Mouse (Mus musculus): ENCODE measurements around the gene Gm49486. TPM values are rescaled to one million over a fixed set of nuclear protein-coding genes. Genes with fewer than 3 reads are reported as not detected.
"Not testable (repeated sequence)": the region's sequence is repeated elsewhere in the genome, so short reads cannot be mapped to it uniquely, and the experiment has no call there.

Gm49486 gene
- polyA plus RNA-seq, 1 experiment from 2014 or later = 0.61 TPM

DNA sequence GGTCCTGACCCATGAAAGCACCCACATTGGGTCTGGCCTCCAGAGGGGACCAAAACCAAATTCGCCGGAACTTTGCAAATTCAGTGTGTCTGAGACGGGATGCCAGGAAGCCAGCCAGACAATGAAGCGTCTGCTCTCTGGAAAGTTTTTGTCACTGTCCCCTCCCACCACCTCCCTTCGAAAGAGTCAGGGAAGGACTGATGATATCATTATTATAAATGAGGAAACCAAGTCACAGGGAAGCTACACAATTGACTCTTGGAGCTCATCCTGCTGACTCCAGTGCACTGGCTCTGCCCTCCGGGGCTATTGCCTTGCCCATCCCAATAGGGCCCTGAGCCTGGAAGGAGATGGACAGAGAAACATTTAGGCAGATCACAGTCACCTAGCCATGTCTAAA, 15.6 kb upstream of the Gm49486 start:
- no peaks in the 10 kb centered on the region for H3K9me3 ChIP-seq (ENCODE audit: control insufficient read depth, low read length)
- H3K27ac ChIP-seq (ENCODE audit: low read depth, low read length) = no peak overlapping the region
- H3K4me3 ChIP-seq (ENCODE audit: low read length) = no peak overlapping the region
- no peak overlapping the region for H3K9ac ChIP-seq (ENCODE audit: low read depth, low read length)
- 83% methylated on average over 6 of the region's 6 CpGs for WGBS
- no peaks in the 10 kb centered on the region for H3K27me3 ChIP-seq (ENCODE audit: control insufficient read depth, insufficient read depth, low read length)
- no peak overlapping the region for H3K4me2 ChIP-seq (replicated peaks; ENCODE audit: low read depth, low read length)
- no peaks in the 10 kb centered on the region for H3K36me3 ChIP-seq (ENCODE audit: control insufficient read depth, insufficient read depth, low read length)
- no peak for ATAC-seq (ENCODE audit: low FRiP score, low TSS enrichment)
- H3K4me1 ChIP-seq (ENCODE audit: control insufficient read depth, insufficient read depth, low read length) = 0 out of 2 replicates have a peak, but pooled peaks cover 4% of the 10 kb centered on the region

DNA sequence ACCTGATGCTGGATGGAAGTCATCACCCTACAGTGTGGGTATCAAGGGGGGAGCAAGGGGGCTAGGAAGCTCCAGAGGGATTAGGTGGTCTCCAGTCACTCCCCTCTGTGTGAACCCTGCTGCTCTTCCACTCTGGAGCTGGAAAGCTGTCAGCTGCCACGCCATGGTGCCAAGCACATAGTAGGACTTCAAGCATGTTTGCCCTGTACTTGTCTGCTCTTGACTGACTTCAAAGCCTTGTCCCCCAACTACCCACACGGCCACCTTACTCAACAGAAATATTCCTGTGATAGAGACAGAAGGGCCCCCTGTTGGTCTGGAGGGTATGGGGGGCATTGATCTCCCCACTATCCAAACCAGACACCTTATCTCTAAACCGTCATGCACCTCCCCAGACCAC, 13.0 kb upstream of the Gm49486 start:
- Histone ChIP-seq H3K4me1 (ENCODE audit: control insufficient read depth, insufficient read depth, low read length) (peaks cover 11% of the 10 kb centered on the region; the same call in 1 of the 2 replicates), H3K4me3 (ENCODE audit: low read length) (no peak overlapping the region), H3K9me3 (ENCODE audit: control insufficient read depth, low read length) (no peaks in the 10 kb centered on the region), H3K4me2 (replicated peaks; ENCODE audit: low read depth, low read length) (no peak overlapping the region), H3K36me3 (ENCODE audit: control insufficient read depth, insufficient read depth, low read length) (no peaks in the 10 kb centered on the region), H3K9ac (ENCODE audit: low read depth, low read length) (0 out of 2 replicates have a peak overlapping the region, but pooled peaks have one; percentile 7), H3K27ac (ENCODE audit: low read depth, low read length) (no peak overlapping the region), H3K27me3 (ENCODE audit: control insufficient read depth, insufficient read depth, low read length) (no peaks in the 10 kb centered on the region)
- WGBS = 63% methylated on average over 3 of the region's 3 CpGs
- ATAC-seq (ENCODE audit: low FRiP score, low TSS enrichment) = no peak

DNA sequence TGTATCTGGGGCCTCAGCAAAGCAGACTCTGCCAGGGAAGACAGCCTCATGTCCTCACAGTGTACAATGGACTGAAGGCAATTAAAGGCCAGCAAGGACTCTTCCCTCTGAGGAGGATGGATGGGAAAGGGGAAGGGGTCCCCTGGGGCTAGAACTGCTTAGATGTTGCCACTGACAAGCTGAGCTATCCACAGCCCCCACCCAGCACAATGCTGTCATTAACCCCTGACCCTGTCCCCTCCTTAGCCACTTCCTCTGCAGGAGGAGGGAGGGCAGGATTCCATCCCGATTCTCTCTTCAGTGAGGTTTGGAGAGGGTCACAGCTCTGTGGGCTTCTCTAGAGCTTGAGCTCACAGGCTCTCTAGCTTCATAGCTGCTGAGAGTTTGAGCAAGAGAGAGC, 9.6 kb upstream of the Gm49486 start:
- Histone ChIP-seq H3K4me2 (replicated peaks; ENCODE audit: low read depth, low read length) (no peak overlapping the region), H3K27ac (ENCODE audit: low read depth, low read length) (no peak overlapping the region), H3K9ac (ENCODE audit: low read depth, low read length) (no peak overlapping the region), H3K36me3 (ENCODE audit: control insufficient read depth, insufficient read depth, low read length) (no peaks in the 10 kb centered on the region), H3K4me1 (ENCODE audit: control insufficient read depth, insufficient read depth, low read length) (peaks cover 7% of the 10 kb centered on the region; the same call in 1 of the 2 replicates), H3K27me3 (ENCODE audit: control insufficient read depth, insufficient read depth, low read length) (no peaks in the 10 kb centered on the region), H3K4me3 (ENCODE audit: low read length) (no peak overlapping the region), H3K9me3 (ENCODE audit: control insufficient read depth, low read length) (no peaks in the 10 kb centered on the region)
- WGBS = 0% methylated on average over 1 of the region's 1 CpGs
- ATAC-seq (ENCODE audit: low FRiP score, low TSS enrichment) = peak; percentile 37; the same call in 1 of the 2 replicates

DNA sequence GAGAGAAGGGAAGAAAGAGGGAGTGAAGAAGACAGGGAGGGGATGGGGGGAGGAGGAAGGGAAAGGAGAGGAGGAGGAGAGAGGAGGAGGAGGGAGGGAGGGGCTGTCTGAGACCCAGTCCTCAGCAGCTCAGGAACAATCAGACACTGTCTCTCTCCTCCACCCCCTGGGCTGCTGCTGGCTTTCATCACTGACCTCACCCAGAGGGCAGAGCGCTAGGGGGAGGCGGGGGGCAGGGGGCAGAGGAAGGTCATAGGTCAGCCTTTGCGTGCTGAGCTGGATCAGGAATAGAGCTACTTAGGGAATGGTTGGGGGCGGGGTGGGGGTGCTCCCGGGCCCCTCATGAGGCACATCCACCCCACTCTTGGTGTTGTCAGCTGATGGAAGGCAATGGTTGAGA, 5.5 kb upstream of the Gm49486 start:
- 10% methylated on average over 5 of the region's 5 CpGs for WGBS
- Histone ChIP-seq H3K36me3 (ENCODE audit: control insufficient read depth, insufficient read depth, low read length) (no peaks in the 10 kb centered on the region), H3K27ac (ENCODE audit: low read depth, low read length) (no peak overlapping the region), H3K9me3 (ENCODE audit: control insufficient read depth, low read length) (no peaks in the 10 kb centered on the region), H3K9ac (ENCODE audit: low read depth, low read length) (no peak overlapping the region), H3K4me2 (replicated peaks; ENCODE audit: low read depth, low read length) (no peak overlapping the region), H3K4me3 (ENCODE audit: low read length) (no peak overlapping the region), H3K27me3 (ENCODE audit: control insufficient read depth, insufficient read depth, low read length) (no peaks in the 10 kb centered on the region), H3K4me1 (ENCODE audit: control insufficient read depth, insufficient read depth, low read length) (peaks cover 7% of the 10 kb centered on the region; the same call in 1 of the 2 replicates)
- ATAC-seq (ENCODE audit: low FRiP score, low TSS enrichment) = peak; percentile 30; the same call in 1 of the 2 replicates

DNA sequence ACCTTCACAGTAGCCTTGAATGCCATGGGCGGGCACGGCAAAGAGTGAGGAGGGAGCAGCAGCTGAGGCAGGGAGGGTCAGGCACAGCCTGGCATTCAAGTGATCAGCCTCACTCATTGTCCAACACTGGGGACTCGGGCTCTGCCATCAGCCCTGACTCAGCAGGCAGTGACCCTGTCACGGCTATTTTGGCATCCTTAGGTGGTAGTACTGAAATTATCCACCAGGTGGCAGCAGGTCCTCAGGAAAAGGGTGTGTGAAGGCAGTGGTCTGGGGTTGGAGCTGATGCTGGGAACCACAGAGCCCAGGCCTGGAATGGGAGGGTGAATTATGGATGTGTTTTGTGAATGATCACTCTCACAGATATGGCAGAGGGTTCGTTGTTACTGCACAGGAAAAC, 4.5 kb upstream of the Gm49486 start:
- Histone ChIP-seq H3K4me2 (replicated peaks; ENCODE audit: low read depth, low read length) (no peak overlapping the region), H3K27me3 (ENCODE audit: control insufficient read depth, insufficient read depth, low read length) (no peaks in the 10 kb centered on the region), H3K36me3 (ENCODE audit: control insufficient read depth, insufficient read depth, low read length) (no peaks in the 10 kb centered on the region), H3K9me3 (ENCODE audit: control insufficient read depth, low read length) (no peaks in the 10 kb centered on the region), H3K4me1 (ENCODE audit: control insufficient read depth, insufficient read depth, low read length) (peaks cover 3% of the 10 kb centered on the region; the same call in 1 of the 2 replicates), H3K9ac (ENCODE audit: low read depth, low read length) (no peak overlapping the region), H3K4me3 (ENCODE audit: low read length) (no peak overlapping the region), H3K27ac (ENCODE audit: low read depth, low read length) (no peak overlapping the region)
- ATAC-seq (ENCODE audit: low FRiP score, low TSS enrichment) = peak; percentile 42; the same call in 1 of the 2 replicates
- 16% methylated on average over 5 of the region's 5 CpGs for WGBS

DNA sequence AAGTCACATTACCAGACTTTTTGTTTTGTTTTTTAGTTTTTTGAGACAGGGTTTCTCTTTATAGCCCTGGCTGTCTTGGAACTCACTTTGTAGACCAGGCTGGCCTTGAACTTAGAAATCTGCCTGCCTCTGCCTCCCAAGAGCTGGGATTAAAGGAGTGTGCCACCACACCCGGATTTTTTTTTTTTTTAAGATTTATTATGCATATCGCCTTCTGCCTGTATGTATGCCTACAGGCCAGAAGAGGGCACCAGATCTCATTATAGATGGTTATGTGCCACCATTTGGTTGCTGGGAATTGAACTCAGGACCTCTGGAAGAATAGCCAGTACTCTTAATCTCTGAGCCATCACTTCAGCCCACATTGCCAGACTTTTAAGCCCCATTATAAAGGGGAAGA, 3.4 kb upstream of the Gm49486 start:
- not testable (repeated sequence) for H3K9ac ChIP-seq (ENCODE audit: low read depth, low read length); ATAC-seq (ENCODE audit: low FRiP score, low TSS enrichment); H3K4me2 ChIP-seq (replicated peaks; ENCODE audit: low read depth, low read length); H3K27ac ChIP-seq (ENCODE audit: low read depth, low read length); H3K4me3 ChIP-seq (ENCODE audit: low read length); H3K4me1 ChIP-seq (ENCODE audit: control insufficient read depth, insufficient read depth, low read length); H3K9me3 ChIP-seq (ENCODE audit: control insufficient read depth, low read length); H3K27me3 ChIP-seq (ENCODE audit: control insufficient read depth, insufficient read depth, low read length); H3K36me3 ChIP-seq (ENCODE audit: control insufficient read depth, insufficient read depth, low read length)
- 52% methylated on average over 2 of the region's 2 CpGs for WGBS

DNA sequence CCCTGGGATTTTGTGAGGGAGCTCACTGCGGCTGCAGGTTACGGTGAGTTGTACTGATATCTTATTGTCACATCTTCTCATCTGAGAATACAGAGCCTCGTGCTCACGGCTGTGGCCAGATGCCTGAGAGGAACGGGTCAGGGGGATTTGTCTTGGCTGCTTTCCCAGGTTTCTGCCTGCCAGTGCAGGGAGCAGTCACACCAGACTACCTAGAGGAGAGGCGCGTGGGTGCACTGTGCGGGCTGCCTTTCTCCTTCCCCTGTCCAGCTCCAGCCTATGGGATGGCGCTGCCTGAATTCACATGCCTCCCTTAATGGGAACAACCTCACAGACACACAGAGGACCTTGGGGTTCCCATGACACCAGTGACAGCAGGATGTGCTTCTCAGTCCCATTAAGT, 6.1 kb downstream of the Gm49486 start:
- Histone ChIP-seq H3K27ac (ENCODE audit: low read depth, low read length) (no peak overlapping the region), H3K4me2 (replicated peaks; ENCODE audit: low read depth, low read length) (no peak overlapping the region), H3K36me3 (ENCODE audit: control insufficient read depth, insufficient read depth, low read length) (peaks cover 66% of the 10 kb centered on the region), H3K9me3 (ENCODE audit: control insufficient read depth, low read length) (no peaks in the 10 kb centered on the region), H3K4me3 (ENCODE audit: low read length) (no peak overlapping the region), H3K9ac (ENCODE audit: low read depth, low read length) (no peak overlapping the region), H3K27me3 (ENCODE audit: control insufficient read depth, insufficient read depth, low read length) (no peaks in the 10 kb centered on the region), H3K4me1 (ENCODE audit: control insufficient read depth, insufficient read depth, low read length) (no peaks in the 10 kb centered on the region)
- ATAC-seq (ENCODE audit: low FRiP score, low TSS enrichment) = no peak
- WGBS = 83% methylated on average over 9 of the region's 9 CpGs

DNA sequence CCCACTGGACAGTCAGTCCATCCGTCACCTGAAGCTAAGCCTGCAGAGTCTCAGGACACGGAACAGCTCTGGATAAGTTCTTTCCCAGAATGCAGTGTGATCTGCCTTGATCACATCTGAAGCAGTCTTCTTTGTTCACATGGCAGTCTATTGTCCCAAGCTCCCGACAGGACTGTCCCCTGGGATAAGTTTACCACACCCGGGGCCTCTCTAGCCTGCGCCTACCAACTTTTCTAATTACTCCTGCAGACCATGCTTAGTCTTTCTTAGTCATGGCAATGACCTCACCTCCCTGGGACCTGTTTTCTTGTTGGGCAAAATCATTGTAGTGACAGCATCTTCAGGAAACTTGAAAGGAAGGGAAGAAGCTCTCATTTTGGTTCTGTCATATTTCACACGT, 8.8 kb downstream of the Gm49486 start:
- H3K4me2 ChIP-seq (replicated peaks; ENCODE audit: low read depth, low read length) = no peak overlapping the region
- no peaks in the 10 kb centered on the region for H3K4me1 ChIP-seq (ENCODE audit: control insufficient read depth, insufficient read depth, low read length)
- no peak overlapping the region for H3K4me3 ChIP-seq (ENCODE audit: low read length)
- H3K27ac ChIP-seq (ENCODE audit: low read depth, low read length) = no peak overlapping the region
- peaks cover 67% of the 10 kb centered on the region for H3K36me3 ChIP-seq (ENCODE audit: control insufficient read depth, insufficient read depth, low read length)
- H3K9ac ChIP-seq (ENCODE audit: low read depth, low read length) = no peak overlapping the region
- 81% methylated on average over 6 of the region's 6 CpGs for WGBS
- no peak for ATAC-seq (ENCODE audit: low FRiP score, low TSS enrichment)
- no peaks in the 10 kb centered on the region for H3K9me3 ChIP-seq (ENCODE audit: control insufficient read depth, low read length)
- no peaks in the 10 kb centered on the region for H3K27me3 ChIP-seq (ENCODE audit: control insufficient read depth, insufficient read depth, low read length)

DNA sequence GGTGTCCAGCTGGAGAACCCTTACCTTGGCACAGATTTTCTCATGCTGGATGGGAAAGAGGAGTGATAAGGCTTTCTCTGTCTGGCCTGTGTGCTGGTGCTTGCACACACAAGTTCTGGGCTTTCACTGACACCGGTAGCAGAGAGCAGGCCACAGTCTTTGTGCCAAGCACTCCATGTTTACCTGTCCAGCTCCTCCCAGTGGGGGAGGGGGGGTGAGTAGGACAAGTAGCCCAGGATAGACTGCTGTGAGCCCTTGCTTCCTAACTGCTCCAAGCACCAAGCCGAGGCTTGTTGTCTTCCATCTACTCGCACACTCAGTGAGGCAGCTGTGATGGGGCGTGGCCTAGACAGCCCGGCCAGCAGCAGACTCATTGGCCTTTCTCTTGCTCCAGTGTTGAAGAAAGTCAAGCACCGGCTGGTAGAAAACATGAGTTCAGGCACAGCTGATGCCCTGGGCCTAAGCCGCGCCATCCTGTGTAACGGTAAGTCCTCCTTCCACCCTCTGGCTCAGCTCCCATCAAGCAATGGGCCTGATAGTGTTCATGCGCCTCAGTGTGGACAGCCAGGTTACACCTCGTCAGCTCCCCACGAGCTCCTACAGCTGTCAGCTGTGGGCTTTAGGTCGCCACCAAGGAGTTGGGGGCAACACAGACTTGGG, 13.5 kb downstream of the Gm49486 start:
- H3K4me2 ChIP-seq (replicated peaks; ENCODE audit: low read depth, low read length) = no peak overlapping the region
- no peak overlapping the region for H3K9ac ChIP-seq (ENCODE audit: low read depth, low read length)
- no peak overlapping the region for H3K27ac ChIP-seq (ENCODE audit: low read depth, low read length)
- 74% methylated on average over 13 of the region's 13 CpGs for WGBS
- peak; percentile 44 for ATAC-seq (ENCODE audit: low FRiP score, low TSS enrichment)
- no peaks in the 10 kb centered on the region for H3K9me3 ChIP-seq (ENCODE audit: control insufficient read depth, low read length)
- no peaks in the 10 kb centered on the region for H3K27me3 ChIP-seq (ENCODE audit: control insufficient read depth, insufficient read depth, low read length)
- peaks cover 2% of the 10 kb centered on the region; the same call in 1 of the 2 replicates for H3K4me1 ChIP-seq (ENCODE audit: control insufficient read depth, insufficient read depth, low read length)
- peaks cover 69% of the 10 kb centered on the region for H3K36me3 ChIP-seq (ENCODE audit: control insufficient read depth, insufficient read depth, low read length)
- H3K4me3 ChIP-seq (ENCODE audit: low read length) = no peak overlapping the region

All from kidney, embryonic 14.5 days (tissue).